Mouse (Mus musculus) neural tube, embryonic 13.5 days (tissue): ENCODE measurements at regions not wholly inside any gene's neighbourhood (a gene's known extent, or its start where the extent isn't known, plus 50 kb on each side); places are given as distances from the start of the nearest gene placed in this dataset.

ENCODE experiments used
- ATAC-seq: fragments of 200-750 bp; cut with Nextera tagmentation; 2 replicates; pipeline ENCODE4 v1.8.0; 2017; ENCODE audit warnings: low read depth, mild to moderate bottlenecking, moderate TSS enrichment, moderate library complexity
- H3K27ac ChIP-seq: fragments of 300-500 bp; sonication (generic); replicated peaks from 2 replicates; pipeline ENCODE4 v1.5.1; 2015; ENCODE audit warnings: moderate library complexity, mild to moderate bottlenecking, inconsistent platforms
- H3K27me3 ChIP-seq: fragments of 300-500 bp; sonication (generic); 2 replicates; pipeline ENCODE4 v1.6.1; 2015; ENCODE audit warnings: mild to moderate bottlenecking, inconsistent platforms
- H3K36me3 ChIP-seq: fragments of 300-500 bp; sonication (generic); 2 replicates; pipeline ENCODE4 v1.6.1; 2015; ENCODE audit warnings: mild to moderate bottlenecking, inconsistent platforms
- H3K4me1 ChIP-seq: fragments of 300-500 bp; sonication (generic); replicated peaks from 2 replicates; pipeline ENCODE4 v1.6.1; 2015; ENCODE audit warnings: inconsistent platforms
- H3K4me2 ChIP-seq: fragments of 300-500 bp; sonication (generic); 2 replicates; pipeline ENCODE4 v1.6.1; 2015; ENCODE audit warnings: inconsistent platforms, mild to moderate bottlenecking, moderate library complexity
- H3K4me3 ChIP-seq: fragments of 300-500 bp; sonication (generic); 2 replicates; pipeline ENCODE4 v1.5.1; 2015; ENCODE audit warnings: mild to moderate bottlenecking, inconsistent platforms
- H3K9ac ChIP-seq: fragments of 300-500 bp; sonication (generic); 2 replicates; pipeline ENCODE4 v1.6.1; 2015; ENCODE audit warnings: moderate library complexity, mild to moderate bottlenecking, inconsistent platforms
- H3K9me3 ChIP-seq: fragments of 300-500 bp; sonication (generic); 2 replicates; pipeline ENCODE4 v1.6.1; 2016; ENCODE audit warnings: inconsistent platforms
- WGBS: fragments of 180-500 bp; shearing (Covaris S2); methylation state at CpG from one replicate; pipeline ENCODE4 v1.1.7; 2015; 5-methylcytosine and 5-hydroxymethylcytosine counted together

- H3K4me2 ChIP-seq, result no peak overlapping the region
- no peaks in the 10 kb centered on the region for H3K27me3 ChIP-seq
- H3K4me3 ChIP-seq, result no peak overlapping the region
- WGBS, result 68% methylated on average over 5 of the region's 5 CpGs
- H3K9ac ChIP-seq, result no peak overlapping the region
- no peak for ATAC-seq
- H3K9me3 ChIP-seq, result no peaks in the 10 kb centered on the region
- H3K4me1 ChIP-seq, result no peaks in the 10 kb centered on the region
- H3K36me3 ChIP-seq, result no peaks in the 10 kb centered on the region
- H3K27ac ChIP-seq, result no peak overlapping the region
Observed at GRCm38 (mm10) chr9:17158481-17159366, 657.6 kb upstream of the Fat3 start.

GRCm38 (mm10) chr9:17152369-17152768 is 651.3 kb upstream of the Fat3 start:
- 83% methylated on average over 1 of the region's 1 CpGs for WGBS
- Histone ChIP-seq H3K27me3 (no peaks in the 10 kb centered on the region), H3K36me3 (no peaks in the 10 kb centered on the region), H3K9me3 (no peaks in the 10 kb centered on the region), H3K4me3 (no peak overlapping the region), H3K4me1 (no peaks in the 10 kb centered on the region), H3K27ac (no peak overlapping the region), H3K4me2 (no peak overlapping the region), H3K9ac (no peak overlapping the region)
- ATAC-seq, result no peak

- 74% methylated on average over 2 of the region's 2 CpGs for WGBS
- Histone ChIP-seq H3K27me3 (no peaks in the 10 kb centered on the region), H3K4me1 (no peaks in the 10 kb centered on the region), H3K9ac (no peak overlapping the region), H3K36me3 (no peaks in the 10 kb centered on the region), H3K4me2 (no peak overlapping the region), H3K4me3 (no peak overlapping the region), H3K27ac (no peak overlapping the region), H3K9me3 (no peaks in the 10 kb centered on the region)
- ATAC-seq, result no peak
Observed at GRCm38 (mm10) chr9:17149424-17149823, 648.3 kb upstream of the Fat3 start.
